Mouse (Mus musculus) hindbrain, embryonic 13.5 days (tissue): ENCODE measurements around the gene 4921524J17Rik. TPM values are rescaled to one million over a fixed set of nuclear protein-coding genes. Genes with fewer than 3 reads are reported as not detected.

ENCODE experiments used
- ATAC-seq: fragments of 200-750 bp; cut with Nextera tagmentation; 2 replicates; pipeline ENCODE4 v1.8.0; 2017; ENCODE audit warnings: moderate TSS enrichment; ENCODE audit not compliant: low FRiP score
- H3K27ac ChIP-seq: fragments of 300-500 bp; sonication (generic); 2 replicates; pipeline ENCODE4 v1.5.1; 2015; ENCODE audit warnings: inconsistent platforms, mild to moderate bottlenecking, moderate library complexity
- H3K27me3 ChIP-seq: fragments of 300-500 bp; sonication (generic); 2 replicates; pipeline ENCODE4 v1.6.1; 2015; ENCODE audit warnings: mild to moderate bottlenecking, inconsistent platforms
- H3K36me3 ChIP-seq: fragments of 300-500 bp; sonication (generic); 2 replicates; pipeline ENCODE4 v1.6.1; 2015; ENCODE audit warnings: mild to moderate bottlenecking, inconsistent platforms
- H3K4me1 ChIP-seq: fragments of 300-500 bp; sonication (generic); replicated peaks from 2 replicates; pipeline ENCODE4 v1.6.1; 2015; ENCODE audit warnings: inconsistent platforms
- H3K4me2 ChIP-seq: fragments of 300-500 bp; sonication (generic); 2 replicates; pipeline ENCODE4 v1.6.1; 2015; ENCODE audit warnings: inconsistent platforms, mild to moderate bottlenecking, moderate library complexity
- H3K4me3 ChIP-seq: fragments of 300-500 bp; sonication (generic); 2 replicates; pipeline ENCODE4 v1.5.1; 2015; ENCODE audit warnings: mild to moderate bottlenecking, inconsistent platforms
- H3K9ac ChIP-seq: fragments of 300-500 bp; sonication (generic); 2 replicates; pipeline ENCODE4 v1.6.1; 2015; ENCODE audit warnings: mild to moderate bottlenecking, inconsistent platforms
- H3K9me3 ChIP-seq: fragments of 300-500 bp; sonication (generic); 2 replicates; pipeline ENCODE4 v1.6.1; 2016; ENCODE audit warnings: inconsistent platforms
- WGBS: fragments of 180-500 bp; shearing (Covaris S2); methylation state at CpG from one replicate; pipeline ENCODE4 v1.1.7; 2015; 5-methylcytosine and 5-hydroxymethylcytosine counted together
- polyA plus RNA-seq: library from polyadenylated mRNA; unstranded; fragments of >200 nt; fragmentation: Nextera tagmentation; extraction: Ambion mirVana; gene quantifications from 2 replicates; pipeline ENCODE4 v1.2.1, GENCODE M21; 2015

4921524J17Rik gene
- polyA plus RNA-seq, 1 experiment from 2014 or later = 46.7 TPM

GRCm38 (mm10) chr8:85461377-85461776 is 28.7 kb upstream of the 4921524J17Rik start:
- H3K4me2 ChIP-seq = no peak overlapping the region
- no peaks in the 10 kb centered on the region for H3K9me3 ChIP-seq
- H3K36me3 ChIP-seq = no peaks in the 10 kb centered on the region
- H3K27ac ChIP-seq = no peak overlapping the region
- H3K4me3 ChIP-seq = no peak overlapping the region
- H3K4me1 ChIP-seq = no peaks in the 10 kb centered on the region
- no peak overlapping the region for H3K9ac ChIP-seq
- ATAC-seq = no peak
- H3K27me3 ChIP-seq = no peaks in the 10 kb centered on the region
- 84% methylated on average over 3 of the region's 3 CpGs for WGBS

GRCm38 (mm10) chr8:85460804-85461203 is 28.2 kb upstream of the 4921524J17Rik start:
- ATAC-seq = no peak
- Histone ChIP-seq H3K4me3 (no peak overlapping the region), H3K27ac (no peak overlapping the region), H3K9ac (no peak overlapping the region), H3K9me3 (no peaks in the 10 kb centered on the region), H3K27me3 (no peaks in the 10 kb centered on the region), H3K4me1 (no peaks in the 10 kb centered on the region), H3K4me2 (no peak overlapping the region), H3K36me3 (no peaks in the 10 kb centered on the region)
- 46% methylated on average over 5 of the region's 5 CpGs for WGBS

GRCm38 (mm10) chr8:85459582-85459981 is 26.9 kb upstream of the 4921524J17Rik start:
- 76% methylated on average over 3 of the region's 3 CpGs for WGBS
- Histone ChIP-seq H3K4me2 (no peak overlapping the region), H3K4me1 (no peaks in the 10 kb centered on the region), H3K9me3 (no peaks in the 10 kb centered on the region), H3K27ac (no peak overlapping the region), H3K27me3 (no peaks in the 10 kb centered on the region), H3K4me3 (no peak overlapping the region), H3K36me3 (no peaks in the 10 kb centered on the region), H3K9ac (no peak overlapping the region)
- no peak for ATAC-seq

GRCm38 (mm10) chr8:85456536-85456935 is 23.9 kb upstream of the 4921524J17Rik start:
- no peaks in the 10 kb centered on the region for H3K36me3 ChIP-seq
- H3K27ac ChIP-seq = no peak overlapping the region
- H3K4me1 ChIP-seq = peaks cover 14% of the 10 kb centered on the region
- 11% methylated on average over 14 of the region's 14 CpGs for WGBS
- H3K9me3 ChIP-seq = no peaks in the 10 kb centered on the region
- no peak overlapping the region for H3K4me3 ChIP-seq
- no peaks in the 10 kb centered on the region for H3K27me3 ChIP-seq
- no peak for ATAC-seq
- no peak overlapping the region for H3K9ac ChIP-seq
- H3K4me2 ChIP-seq = no peak overlapping the region

GRCm38 (mm10) chr8:85454750-85455149 is 22.1 kb upstream of the 4921524J17Rik start:
- Histone ChIP-seq H3K27me3 (no peaks in the 10 kb centered on the region), H3K4me3 (no peak overlapping the region), H3K4me1 (peaks cover 14% of the 10 kb centered on the region), H3K27ac (no peak overlapping the region), H3K9ac (no peak overlapping the region), H3K4me2 (no peak overlapping the region), H3K36me3 (no peaks in the 10 kb centered on the region), H3K9me3 (no peaks in the 10 kb centered on the region)
- ATAC-seq = no peak
- WGBS = 73% methylated on average over 8 of the region's 8 CpGs

GRCm38 (mm10) chr8:85453256-85453655 is 20.6 kb upstream of the 4921524J17Rik start:
- Histone ChIP-seq H3K4me1 (peaks cover 14% of the 10 kb centered on the region), H3K9me3 (no peaks in the 10 kb centered on the region), H3K9ac (no peak overlapping the region), H3K4me3 (no peak overlapping the region), H3K27me3 (no peaks in the 10 kb centered on the region), H3K4me2 (no peak overlapping the region), H3K27ac (no peak overlapping the region), H3K36me3 (no peaks in the 10 kb centered on the region)
- WGBS = 50% methylated on average over 2 of the region's 2 CpGs
- ATAC-seq = no peak

GRCm38 (mm10) chr8:85452328-85452727 is 19.7 kb upstream of the 4921524J17Rik start:
- no peak overlapping the region for H3K9ac ChIP-seq
- no peaks in the 10 kb centered on the region for H3K27me3 ChIP-seq
- 23% methylated on average over 14 of the region's 14 CpGs for WGBS
- H3K36me3 ChIP-seq = no peaks in the 10 kb centered on the region
- H3K4me1 ChIP-seq = peaks cover 14% of the 10 kb centered on the region
- ATAC-seq = no peak
- no peak overlapping the region for H3K27ac ChIP-seq
- no peaks in the 10 kb centered on the region for H3K9me3 ChIP-seq
- no peak overlapping the region for H3K4me3 ChIP-seq
- H3K4me2 ChIP-seq = 0 out of 2 replicates have a peak overlapping the region, but pooled peaks have one; percentile 8

- H3K27me3 ChIP-seq = no peaks in the 10 kb centered on the region
- ATAC-seq = no peak
- no peak overlapping the region for H3K4me2 ChIP-seq
- no peak overlapping the region for H3K4me3 ChIP-seq
- no peaks in the 10 kb centered on the region for H3K9me3 ChIP-seq
- 86% methylated on average over 3 of the region's 3 CpGs for WGBS
- H3K9ac ChIP-seq = no peak overlapping the region
- peaks cover 14% of the 10 kb centered on the region for H3K4me1 ChIP-seq
- no peaks in the 10 kb centered on the region for H3K36me3 ChIP-seq
- H3K27ac ChIP-seq = no peak overlapping the region
Measured at GRCm38 (mm10) chr8:85450335-85450734, 17.7 kb upstream of the 4921524J17Rik start.

- Histone ChIP-seq H3K36me3 (no peaks in the 10 kb centered on the region), H3K9ac (no peak overlapping the region), H3K27me3 (no peaks in the 10 kb centered on the region), H3K4me1 (no peaks in the 10 kb centered on the region), H3K4me3 (no peak overlapping the region), H3K9me3 (no peaks in the 10 kb centered on the region), H3K4me2 (no peak overlapping the region), H3K27ac (no peak overlapping the region)
- no peak for ATAC-seq
- 88% methylated on average over 15 of the region's 15 CpGs for WGBS
Measured at GRCm38 (mm10) chr8:85445936-85446685, 13.5 kb upstream of the 4921524J17Rik start.

GRCm38 (mm10) chr8:85444092-85444491 is 11.5 kb upstream of the 4921524J17Rik start:
- Histone ChIP-seq H3K9ac (no peak overlapping the region), H3K9me3 (no peaks in the 10 kb centered on the region), H3K27ac (no peak overlapping the region), H3K4me1 (no peaks in the 10 kb centered on the region), H3K27me3 (no peaks in the 10 kb centered on the region), H3K36me3 (no peaks in the 10 kb centered on the region), H3K4me2 (no peak overlapping the region), H3K4me3 (no peak overlapping the region)
- no peak for ATAC-seq

- Histone ChIP-seq H3K9ac (no peak overlapping the region), H3K36me3 (no peaks in the 10 kb centered on the region), H3K27me3 (no peaks in the 10 kb centered on the region), H3K4me1 (no peaks in the 10 kb centered on the region), H3K4me3 (no peak overlapping the region), H3K9me3 (no peaks in the 10 kb centered on the region), H3K4me2 (no peak overlapping the region), H3K27ac (no peak overlapping the region)
- ATAC-seq = no peak
- 39% methylated on average over 5 of the region's 5 CpGs for WGBS
Measured at GRCm38 (mm10) chr8:85441564-85441963, 8.9 kb upstream of the 4921524J17Rik start.

- no peaks in the 10 kb centered on the region for H3K36me3 ChIP-seq
- no peak for ATAC-seq
- no peak overlapping the region for H3K27ac ChIP-seq
- no peak overlapping the region for H3K9ac ChIP-seq
- 39% methylated on average over 5 of the region's 5 CpGs for WGBS
- no peaks in the 10 kb centered on the region for H3K9me3 ChIP-seq
- H3K4me3 ChIP-seq = no peak overlapping the region
- H3K27me3 ChIP-seq = peaks cover 2% of the 10 kb centered on the region; the same call in 1 of the 2 replicates
- H3K4me2 ChIP-seq = no peak overlapping the region
- H3K4me1 ChIP-seq = peaks cover 8% of the 10 kb centered on the region
Measured at GRCm38 (mm10) chr8:85435736-85436135, 3.1 kb upstream of the 4921524J17Rik start.

GRCm38 (mm10) chr8:85434817-85435216 is 2.2 kb upstream of the 4921524J17Rik start:
- no peak overlapping the region for H3K4me2 ChIP-seq
- H3K4me1 ChIP-seq = peaks cover 12% of the 10 kb centered on the region
- no peaks in the 10 kb centered on the region for H3K36me3 ChIP-seq
- 73% methylated on average over 12 of the region's 12 CpGs for WGBS
- no peak overlapping the region for H3K27ac ChIP-seq
- no peak overlapping the region for H3K9ac ChIP-seq
- no peak overlapping the region for H3K4me3 ChIP-seq
- no peak for ATAC-seq
- no peaks in the 10 kb centered on the region for H3K9me3 ChIP-seq
- peaks cover 2% of the 10 kb centered on the region; the same call in 1 of the 2 replicates for H3K27me3 ChIP-seq
